Mouse (Mus musculus) testis, adult 2 months (tissue): ENCODE results near the gene Nlrx1.

ENCODE experiments used
- CTCF ChIP-seq: fragments of 200-500 bp; IDR thresholded peaks from 2 replicates; pipeline ENCODE4 v1.5.1; 2012; ENCODE audit warnings: low read depth, mild to moderate bottlenecking, inconsistent platforms, low read length, moderate library complexity; ENCODE audit not compliant: control insufficient read depth, insufficient read depth, insufficient replicate concordance
- POLR2A ChIP-seq: fragments of 200-500 bp; IDR thresholded peaks from 2 replicates; pipeline ENCODE4 v1.6.1; 2012; ENCODE audit warnings: low read depth, mild to moderate bottlenecking, inconsistent platforms, low read length, moderate library complexity; ENCODE audit not compliant: control insufficient read depth

DNA sequence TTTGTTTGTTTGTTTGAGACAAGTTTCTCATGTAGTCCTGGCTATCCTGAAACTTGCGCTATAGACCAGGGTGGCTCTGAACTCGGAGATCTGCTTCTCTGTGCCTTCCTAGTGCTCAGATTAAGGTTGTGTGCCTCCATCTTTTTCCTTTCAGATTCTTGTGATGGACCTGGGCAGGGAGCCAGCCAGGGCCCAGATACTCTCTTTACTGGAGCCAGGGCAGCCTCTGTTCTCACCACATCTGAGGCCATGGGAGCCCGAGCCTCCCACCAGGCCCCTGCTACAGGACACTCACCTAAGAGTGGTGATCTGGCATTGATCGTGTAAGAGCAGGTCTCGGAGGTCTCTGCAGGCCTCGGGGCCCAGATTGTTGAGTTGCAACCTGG, 13.3 kb downstream of the Nlrx1 start:
- no peak for TF ChIP-seq POLR2A
- TF ChIP-seq CTCF = no peak
